Mouse (Mus musculus) G1E (cell line): ENCODE measurements around the gene Gins3.

Experiments used
- CTCF ChIP-seq: IDR thresholded peaks from 2 replicates; pipeline ENCODE4 v1.5.1; 2012; ENCODE audit warnings: low read depth, low read length, inconsistent platforms, mixed read lengths
- GATA1 ChIP-seq: IDR thresholded peaks from 2 replicates; pipeline ENCODE4 v1.6.1; 2012; ENCODE audit warnings: borderline replicate concordance, low read length, inconsistent platforms, mixed read lengths
- POLR2AphosphoS5 ChIP-seq: IDR thresholded peaks from 2 replicates; pipeline ENCODE4 v1.6.1; 2012; ENCODE audit warnings: low read depth, low read length, inconsistent platforms; ENCODE audit not compliant: insufficient replicate concordance
- TAL1 ChIP-seq: conservative IDR thresholded peaks from 2 replicates; pipeline ENCODE4 v1.6.1; 2012; ENCODE audit warnings: low read depth, low read length, inconsistent platforms, mixed read lengths

DNA sequence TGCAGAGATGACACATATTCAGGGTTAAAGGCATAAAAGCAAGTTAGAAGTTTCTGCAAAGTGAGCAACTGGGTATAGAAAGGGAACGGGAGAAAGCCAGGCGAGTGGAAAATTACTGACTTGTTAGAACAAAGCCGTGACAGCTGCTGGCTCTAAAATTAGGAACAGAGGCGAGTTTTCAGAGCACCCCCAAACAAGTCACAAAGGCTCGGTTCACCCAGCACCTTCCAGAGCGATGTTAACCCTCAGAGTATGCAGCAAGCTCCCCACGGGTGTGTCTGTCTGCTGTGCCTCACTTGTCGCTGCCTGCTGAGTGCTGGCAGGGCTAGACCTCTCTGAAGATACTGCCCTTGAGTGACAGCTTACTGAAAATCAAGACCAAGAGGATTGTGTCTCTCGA is 26.0 kb upstream of the Gins3 start:
- no peak for TF ChIP-seq CTCF
- no peak for TF ChIP-seq POLR2AphosphoS5
- TF ChIP-seq GATA1: no peak
- no peak for TF ChIP-seq TAL1
